Mouse (Mus musculus): ENCODE data around the gene Irx5. TPM values are rescaled to one million over a fixed set of nuclear protein-coding genes. Genes with fewer than 3 reads are reported as not detected.

Irx5 gene
- polyA plus RNA-seq, 1 experiment from 2014 or later: 13.2 TPM

DNA sequence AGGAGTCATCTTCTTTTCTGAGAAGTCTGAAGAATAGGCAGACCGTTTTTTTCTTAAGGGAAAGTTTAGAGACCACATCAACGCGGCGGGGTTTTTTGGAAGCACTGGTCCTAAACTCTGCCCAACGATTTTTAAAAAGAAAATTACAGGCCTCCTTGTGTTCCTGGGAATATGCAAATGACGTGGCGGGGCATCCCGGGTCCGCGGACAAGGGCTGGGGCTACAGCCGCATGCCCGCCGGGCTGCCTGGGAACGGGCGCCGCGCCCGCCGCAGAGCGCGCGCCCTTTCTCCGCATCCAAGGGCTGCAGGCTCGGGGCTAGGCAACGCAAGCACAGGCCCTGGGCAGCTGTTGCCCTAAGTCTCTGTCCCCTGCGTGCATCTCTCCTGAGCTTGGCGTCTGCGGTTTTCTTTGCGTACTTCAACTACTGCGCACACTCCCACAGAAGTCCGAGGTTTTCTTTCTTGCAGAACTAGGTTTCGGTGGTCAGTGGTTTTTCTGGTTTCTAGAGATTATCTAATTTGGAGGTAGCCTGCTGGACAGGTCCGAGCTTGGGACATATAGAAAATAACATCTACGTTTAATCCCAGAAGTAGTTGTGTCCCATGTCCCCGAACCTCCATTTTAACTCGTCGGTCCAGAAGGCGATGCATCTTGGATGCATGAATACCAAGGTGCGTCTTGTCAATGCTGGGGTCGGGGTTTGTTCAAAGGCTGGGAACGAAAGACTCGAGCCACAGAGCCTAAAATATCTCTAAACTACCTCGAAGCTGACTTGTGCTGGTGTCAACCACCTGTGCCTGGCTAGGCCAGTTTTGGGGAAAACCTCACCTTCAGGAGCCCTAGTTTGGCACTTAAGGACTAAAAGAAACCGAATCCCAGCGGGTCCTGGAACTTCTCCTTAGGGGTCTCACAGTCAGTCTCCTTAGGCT, 6.1 kb downstream of the Irx5 start:
- peaks cover 8% of the 10 kb centered on the region; the same call in 1 of the 2 replicates for H3K36me3 ChIP-seq
- H3K4me3 ChIP-seq: peak overlapping the region; percentile 44
- peak; percentile 57 for DNase-seq (ENCODE audit: low spot score)
- 2% methylated on average over 45 of the region's 45 CpGs for WGBS
- no peaks in the 10 kb centered on the region for H3K9me3 ChIP-seq (replicated peaks)
- peaks cover 63% of the 10 kb centered on the region for H3K4me1 ChIP-seq
- peak overlapping the region; percentile 61 for H3K27ac ChIP-seq
- peaks cover 100% of the 10 kb centered on the region for H3K27me3 ChIP-seq (ENCODE audit: low read depth, poor library complexity, severe bottlenecking)

DNA sequence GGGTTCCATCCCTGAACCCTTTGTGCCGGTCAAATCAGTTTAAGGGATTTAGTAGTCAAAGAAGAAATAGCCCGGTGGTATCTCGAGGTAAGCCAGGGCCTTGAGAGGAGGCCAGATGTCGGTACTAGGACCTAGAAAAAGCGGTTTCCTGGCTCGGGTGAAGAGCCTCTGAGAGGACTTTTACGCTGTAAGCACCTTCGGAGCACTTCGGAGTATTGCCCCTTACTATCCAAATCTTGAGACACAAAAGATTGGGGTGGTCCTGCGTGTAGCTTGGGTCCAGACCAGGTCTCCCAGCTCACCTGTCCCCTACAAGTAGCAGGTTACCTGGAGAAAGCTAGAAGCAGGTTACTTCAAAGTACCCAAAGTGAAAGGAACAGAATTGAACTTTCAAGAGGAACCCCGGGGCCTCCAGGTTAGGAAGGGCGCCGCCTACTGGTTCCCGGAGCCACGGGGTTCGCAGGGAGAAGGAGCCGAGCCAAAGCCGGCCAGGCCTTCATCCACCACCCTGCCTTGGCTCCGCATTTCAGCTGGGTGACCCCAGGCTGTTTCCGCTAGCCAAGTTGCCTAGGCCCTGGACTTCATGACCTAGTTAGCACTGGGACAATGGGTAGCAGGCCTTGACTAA, 6.8 kb downstream of the Irx5 start:
- H3K27ac ChIP-seq: peak overlapping the region; percentile 12; the same call in 1 of the 2 replicates
- H3K4me3 ChIP-seq: peak overlapping the region; percentile 44
- H3K27me3 ChIP-seq (ENCODE audit: low read depth, poor library complexity, severe bottlenecking): peaks cover 100% of the 10 kb centered on the region
- DNase-seq (ENCODE audit: low spot score): peak; percentile 85
- 6% methylated on average over 20 of the region's 20 CpGs for WGBS
- peaks cover 8% of the 10 kb centered on the region; the same call in 1 of the 2 replicates for H3K36me3 ChIP-seq
- no peaks in the 10 kb centered on the region for H3K9me3 ChIP-seq (replicated peaks)
- H3K4me1 ChIP-seq: peaks cover 58% of the 10 kb centered on the region

- 13% methylated on average over 20 of the region's 20 CpGs for WGBS
- Histone ChIP-seq H3K4me1 (peaks cover 52% of the 10 kb centered on the region), H3K9me3 (replicated peaks) (no peaks in the 10 kb centered on the region), H3K27ac (0 out of 2 replicates have a peak overlapping the region, but pooled peaks have one; percentile 17), H3K4me3 (peak overlapping the region; percentile 44; the same call in 1 of the 2 replicates), H3K27me3 (ENCODE audit: low read depth, poor library complexity, severe bottlenecking) (peaks cover 100% of the 10 kb centered on the region), H3K36me3 (peaks cover 8% of the 10 kb centered on the region; the same call in 1 of the 2 replicates)
- DNase-seq (ENCODE audit: low spot score): peak; percentile 62
These were observed 7.4 kb downstream of the Irx5 start for GRCm38 (mm10) chr8:92364776-92365240.

DNA sequence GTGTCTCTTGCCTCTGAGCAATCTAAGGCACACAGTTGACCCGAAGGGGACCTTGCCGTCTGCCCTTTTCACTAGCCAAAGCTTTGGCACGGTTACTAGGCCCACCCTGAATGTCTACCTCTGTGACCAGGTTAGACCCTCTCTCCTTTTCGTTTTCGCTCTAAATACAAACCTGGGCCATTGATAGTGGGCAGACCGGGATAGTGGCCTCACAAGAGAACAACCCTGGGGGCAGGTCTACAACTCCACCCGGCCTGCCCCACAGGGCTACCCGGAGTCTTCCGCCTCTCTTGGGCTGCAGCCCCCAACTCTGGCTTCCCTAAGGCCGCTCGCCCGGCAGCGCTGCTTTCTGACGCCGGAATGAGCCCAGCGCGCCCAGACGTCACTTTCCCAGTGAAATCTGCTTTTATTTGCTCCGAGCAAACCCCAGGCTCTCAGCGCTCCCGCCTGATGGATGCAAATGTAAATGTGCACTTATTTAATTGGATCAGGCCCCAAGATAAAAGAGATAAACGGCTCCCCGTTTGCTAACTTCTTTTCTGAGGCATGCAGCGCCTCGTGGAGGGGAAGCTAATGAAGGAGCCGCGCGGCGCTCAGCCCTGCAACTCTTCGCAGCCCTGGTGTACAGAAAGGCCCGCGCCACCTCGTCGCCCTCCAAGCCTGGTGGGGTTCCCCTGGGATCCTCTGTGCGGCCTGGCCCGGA, 8.0 kb downstream of the Irx5 start:
- 1% methylated on average over 36 of the region's 36 CpGs for WGBS
- Histone ChIP-seq H3K9me3 (replicated peaks) (no peaks in the 10 kb centered on the region), H3K27ac (peak overlapping the region; percentile 17; the same call in 1 of the 2 replicates), H3K27me3 (ENCODE audit: low read depth, poor library complexity, severe bottlenecking) (peaks cover 100% of the 10 kb centered on the region), H3K4me3 (peak overlapping the region; percentile 22), H3K4me1 (peaks cover 47% of the 10 kb centered on the region), H3K36me3 (peaks cover 2% of the 10 kb centered on the region; the same call in 1 of the 2 replicates)
- peak; percentile 72 for DNase-seq (ENCODE audit: low spot score)

GRCm38 (mm10) chr8:92365944-92366735, 8.7 kb downstream of the Irx5 start:
- DNase-seq (ENCODE audit: low spot score): peak; percentile 66

DNA sequence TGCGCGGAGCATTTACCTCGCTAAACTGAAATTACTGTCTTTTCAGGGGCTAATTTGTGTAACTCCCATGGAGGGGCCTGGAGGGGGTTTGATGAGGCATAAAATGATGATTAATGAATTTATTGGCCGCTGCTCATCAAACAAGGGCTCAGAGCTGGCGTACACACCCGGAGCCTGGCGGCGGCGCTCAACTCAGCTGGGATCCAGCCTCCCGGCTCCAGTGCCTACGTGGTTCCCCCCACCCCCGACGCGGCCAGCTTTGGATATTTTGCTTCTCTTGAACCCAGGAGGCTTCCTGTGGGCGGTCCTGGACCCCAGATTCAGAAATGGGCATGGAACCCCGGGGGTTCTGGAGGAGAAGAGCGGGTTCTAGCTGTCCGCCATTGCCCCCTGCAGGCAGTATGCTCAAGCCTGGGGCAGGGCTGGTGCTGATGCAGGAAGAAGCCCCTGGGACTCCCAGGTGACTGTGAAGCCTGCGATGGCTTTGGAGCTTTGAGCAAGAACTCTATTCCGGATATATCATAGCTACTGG, 9.4 kb downstream of the Irx5 start:
- Histone ChIP-seq H3K4me1 (peaks cover 43% of the 10 kb centered on the region), H3K36me3 (no peaks in the 10 kb centered on the region), H3K9me3 (replicated peaks) (no peaks in the 10 kb centered on the region), H3K4me3 (peak overlapping the region; percentile 25; the same call in 1 of the 2 replicates), H3K27me3 (ENCODE audit: low read depth, poor library complexity, severe bottlenecking) (peaks cover 97% of the 10 kb centered on the region), H3K27ac (no peak overlapping the region)
- DNase-seq (ENCODE audit: low spot score): peak; percentile 66
- 5% methylated on average over 20 of the region's 20 CpGs for WGBS

More at GRCm38 (mm10) chr8:92365944-92366735, 8.7 kb downstream of the Irx5 start:
- no peaks in the 10 kb centered on the region for H3K36me3 ChIP-seq
- H3K27me3 ChIP-seq (ENCODE audit: low read depth, poor library complexity, severe bottlenecking): peaks cover 97% of the 10 kb centered on the region
- no peak overlapping the region for H3K27ac ChIP-seq
- peaks cover 43% of the 10 kb centered on the region for H3K4me1 ChIP-seq
- H3K4me3 ChIP-seq: peak overlapping the region; percentile 25
- no peaks in the 10 kb centered on the region for H3K9me3 ChIP-seq (replicated peaks)
- WGBS: 6% methylated on average over 26 of the region's 26 CpGs

GRCm38 (mm10) chr8:92379524-92379923, 22.1 kb downstream of the Irx5 start:
- WGBS: 42% methylated on average over 6 of the region's 6 CpGs
- Histone ChIP-seq H3K27me3 (ENCODE audit: low read depth, poor library complexity, severe bottlenecking) (peaks cover 96% of the 10 kb centered on the region), H3K27ac (no peak overlapping the region), H3K4me3 (no peak overlapping the region), H3K9me3 (replicated peaks) (no peaks in the 10 kb centered on the region), H3K4me1 (peaks cover 9% of the 10 kb centered on the region), H3K36me3 (no peaks in the 10 kb centered on the region)
- DNase-seq (ENCODE audit: low spot score): no peak

GRCm38 (mm10) chr8:92380571-92380970, 23.1 kb downstream of the Irx5 start:
- Histone ChIP-seq H3K36me3 (no peaks in the 10 kb centered on the region), H3K4me3 (no peak overlapping the region), H3K27me3 (ENCODE audit: low read depth, poor library complexity, severe bottlenecking) (peaks cover 93% of the 10 kb centered on the region), H3K27ac (no peak overlapping the region), H3K9me3 (replicated peaks) (no peaks in the 10 kb centered on the region), H3K4me1 (peaks cover 9% of the 10 kb centered on the region)
- WGBS: 46% methylated on average over 2 of the region's 2 CpGs
- no peak for DNase-seq (ENCODE audit: low spot score)

DNA sequence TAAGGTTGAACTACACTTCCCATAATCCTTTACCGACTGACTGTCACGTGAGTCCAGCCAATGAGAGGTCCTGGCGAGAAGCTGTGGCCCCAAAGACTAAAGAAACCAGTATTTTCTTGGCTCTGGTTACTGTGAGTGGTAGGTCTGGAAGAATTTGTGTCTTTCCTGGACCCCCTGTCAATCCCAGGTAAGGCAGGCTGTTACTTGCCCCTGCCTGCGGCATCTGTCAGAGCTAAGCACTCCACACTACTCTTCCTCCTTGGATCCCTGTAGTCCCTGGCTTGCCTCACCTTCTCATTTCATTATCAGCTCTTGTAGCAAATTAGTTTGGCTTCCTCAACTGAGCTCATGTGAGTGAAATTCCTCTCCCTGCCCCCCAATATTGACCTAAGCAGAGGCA, 30.5 kb downstream of the Irx5 start:
- WGBS: 78% methylated on average over 4 of the region's 4 CpGs
- DNase-seq (ENCODE audit: low spot score): no peak
- Histone ChIP-seq H3K4me1 (no peaks in the 10 kb centered on the region), H3K27ac (no peak overlapping the region), H3K9me3 (replicated peaks) (no peaks in the 10 kb centered on the region), H3K4me3 (no peak overlapping the region), H3K36me3 (no peaks in the 10 kb centered on the region), H3K27me3 (ENCODE audit: low read depth, poor library complexity, severe bottlenecking) (peaks cover 37% of the 10 kb centered on the region)

DNA sequence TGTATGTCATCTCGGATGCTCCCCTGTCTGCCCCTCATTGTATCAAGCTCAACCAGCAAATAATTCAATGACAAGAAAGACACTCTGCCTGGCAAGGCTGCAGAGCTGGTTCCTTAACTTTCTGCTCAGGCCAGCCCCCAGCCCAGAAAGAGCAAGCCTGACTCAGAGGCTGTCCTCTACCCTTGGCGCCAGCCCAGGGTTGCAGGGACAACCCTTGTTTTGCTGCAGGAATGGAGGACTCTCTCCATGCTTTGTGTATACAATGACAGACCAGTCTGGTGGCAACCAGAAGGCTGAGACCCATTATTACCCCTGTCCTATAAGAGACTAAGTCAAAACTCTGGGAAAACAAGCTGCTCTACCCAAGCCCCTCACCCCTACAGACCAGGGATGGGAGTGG, 46.8 kb downstream of the Irx5 start:
- DNase-seq (ENCODE audit: low spot score): no peak
- no peak overlapping the region for H3K4me3 ChIP-seq
- no peaks in the 10 kb centered on the region for H3K36me3 ChIP-seq
- no peaks in the 10 kb centered on the region for H3K4me1 ChIP-seq
- no peak overlapping the region for H3K27ac ChIP-seq
- H3K27me3 ChIP-seq (ENCODE audit: low read depth, poor library complexity, severe bottlenecking): peaks cover 8% of the 10 kb centered on the region; the same call in 1 of the 2 replicates
- 86% methylated on average over 2 of the region's 2 CpGs for WGBS
- H3K9me3 ChIP-seq (replicated peaks): no peaks in the 10 kb centered on the region

GRCm38 (mm10) chr8:92408092-92408491, 50.7 kb downstream of the Irx5 start:
- DNase-seq (ENCODE audit: low spot score): no peak
- WGBS: 74% methylated on average over 7 of the region's 7 CpGs
- no peaks in the 10 kb centered on the region for H3K36me3 ChIP-seq
- peaks cover 8% of the 10 kb centered on the region; the same call in 1 of the 2 replicates for H3K27me3 ChIP-seq (ENCODE audit: low read depth, poor library complexity, severe bottlenecking)
- no peaks in the 10 kb centered on the region for H3K4me1 ChIP-seq
- no peak overlapping the region for H3K4me3 ChIP-seq
- H3K9me3 ChIP-seq (replicated peaks): no peaks in the 10 kb centered on the region
- H3K27ac ChIP-seq: no peak overlapping the region

Data from limb, embryonic 10.5 days (tissue).